Mouse (Mus musculus) skeletal muscle tissue, postnatal 0 days (tissue): Measurements from ENCODE around the gene Bfsp2. TPM values are rescaled to one million over a fixed set of nuclear protein-coding genes. Genes with fewer than 3 reads are reported as not detected.

Experiments used
- polyA plus RNA-seq: library from polyadenylated mRNA; unstranded; fragments of >200 nt; fragmentation: Nextera tagmentation; extraction: Ambion mirVana; gene quantifications from 2 replicates; pipeline ENCODE4 v1.2.1, GENCODE M21; 2015

Bfsp2 gene
- 0.27 and 0.72 TPM in 2 replicates for polyA plus RNA-seq

GRCm38 (mm10) chr9:103480044-103480576 is at the start of gene Bfsp2:
Gene Bfsp2 (minus strand): TSS chr9:103480420.

Other genes with a start within 250 kb of the Bfsp2 start
- 77.2 and 686 TPM in 2 replicates for gene Trf, start 250.0 kb downstream of the Bfsp2 start, polyA plus RNA-seq
- gene 1300017J02Rik, start 175.3 kb downstream of the Bfsp2 start, polyA plus RNA-seq, result 1.4 and 2.1 TPM in 2 replicates
- 13.1 and 13.4 TPM in 2 replicates for gene Topbp1, start 175.2 kb downstream of the Bfsp2 start, polyA plus RNA-seq
- gene Cdv3, start 114.6 kb downstream of the Bfsp2 start, polyA plus RNA-seq, result 68.8 and 69.7 TPM in 2 replicates